ENCODE assay signal across 8 mouse cellular contexts in the genomic region with DNA sequence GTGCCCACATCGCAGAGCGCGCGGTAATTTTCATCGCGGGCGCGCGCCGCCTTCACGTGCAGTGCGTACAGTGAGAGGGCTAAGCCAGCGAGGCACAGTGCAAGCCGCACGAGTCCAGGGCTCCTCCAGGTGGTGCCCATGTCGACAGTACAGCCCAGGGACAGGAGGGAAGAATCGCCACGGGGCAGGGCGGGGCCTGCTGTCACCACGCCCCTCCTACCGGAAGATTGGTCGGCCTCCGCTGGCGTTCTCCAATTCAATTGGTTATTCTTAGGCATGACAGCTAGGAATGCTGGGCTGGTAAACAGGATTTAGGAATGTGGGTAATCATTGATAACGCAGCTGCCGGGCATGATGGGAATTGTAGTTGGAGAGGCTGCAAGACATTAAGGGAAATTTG. TPM values are rescaled to one million over a fixed set of nuclear protein-coding genes. Genes with fewer than 3 reads are reported as not detected.
DNase-seq lines count a peak whose midpoint lies in the region; ATAC-seq and TF ChIP-seq lines count a peak whose summit lies in the region.

TSS of gene Gm21974 (minus strand) at position 13 of the 400 bp plus-strand sequence.
TSS of gene Vkorc1 (minus strand) at position 176 of the 400 bp plus-strand sequence.

- WGBS in forebrain, embryonic 11.5 days: under 1% methylated on average over 26 of the region's 26 CpGs
- under 1% methylated on average over 26 of the region's 26 CpGs for WGBS in heart, embryonic 16.5 days
- 0% methylated on average over 26 of the region's 26 CpGs for WGBS in liver, embryonic 13.5 days (ENCODE audit: insufficient replicate concordance)
- under 1% methylated on average over 26 of the region's 26 CpGs for WGBS in stomach, embryonic 14.5 days

- DNase-seq in c-Kit-positive CD71-positive TER-119-negative erythroid progenitor cells, embryonic 14.5 days (ENCODE audit: low read depth): peak; percentile 88
- peak; percentile 94 for DNase-seq in forebrain, embryonic 11.5 days (ENCODE audit: low spot score)
- DNase-seq in kidney, postnatal 25 days: peak; percentile 98 to 99
- peak; percentile 97 for DNase-seq in liver, embryonic 13.5 days
- DNase-seq in natural killer cell, adult 2 months (ENCODE audit: low spot score in 2 of 2): peak; percentile 73 to 84

- H3K4me2 ChIP-seq in forebrain, embryonic 11.5 days (ENCODE audit: low read depth, low read length, severe bottlenecking): peak within 1 kb of the TSS; percentile 83
- H3K4me2 ChIP-seq in heart, embryonic 16.5 days (ENCODE audit: low read depth, low read length): peak within 1 kb of the TSS; percentile 92
- peak within 1 kb of the TSS; percentile 90 for H3K4me2 ChIP-seq in liver, embryonic 13.5 days
- peak within 1 kb of the TSS; percentile 75 for H3K4me2 ChIP-seq in stomach, embryonic 14.5 days (replicated peaks; ENCODE audit: low read depth, low read length)

- no peaks in the 10 kb centered on the region for H3K27me3 ChIP-seq in E14TG2a.4 (ENCODE audit: insufficient read depth, low read length)
- H3K27me3 ChIP-seq in forebrain, embryonic 11.5 days (ENCODE audit: control insufficient read depth, insufficient read depth, low read length): no peaks in the 10 kb centered on the region
- no peaks in the 10 kb centered on the region for H3K27me3 ChIP-seq in heart, embryonic 16.5 days (ENCODE audit: control insufficient read depth, insufficient read depth, low read length)
- H3K27me3 ChIP-seq in liver, embryonic 13.5 days: no peaks in the 10 kb centered on the region
- no peaks in the 10 kb centered on the region for H3K27me3 ChIP-seq in stomach, embryonic 14.5 days (ENCODE audit: control insufficient read depth, insufficient read depth, low read length)

- no peak for TF ChIP-seq CTCF in E14TG2a.4 (conservative IDR thresholded peaks at IDR 0.05; ENCODE audit: low read length)

- peak; percentile 97 for ATAC-seq in forebrain, embryonic 11.5 days (replicated peaks; ENCODE audit: low FRiP score)
- ATAC-seq in heart, embryonic 16.5 days (replicated peaks; ENCODE audit: extremely low read depth, insufficient read depth, low FRiP score): peak; percentile 98
- peak; percentile 96 for ATAC-seq in liver, embryonic 13.5 days (ENCODE audit: low read depth)
- ATAC-seq in stomach, embryonic 14.5 days (ENCODE audit: insufficient number of reproducible peaks, insufficient read depth, low FRiP score, low read depth): peak; percentile 97

- H3K4me1 ChIP-seq in E14TG2a.4 (replicated peaks; ENCODE audit: low read depth, low read length): peaks cover 63% of the 10 kb centered on the region
- H3K4me1 ChIP-seq in forebrain, embryonic 11.5 days (replicated peaks; ENCODE audit: control insufficient read depth, insufficient read depth, low read length): 0 out of 2 replicates have a peak, but pooled peaks cover 6% of the 10 kb centered on the region
- H3K4me1 ChIP-seq in heart, embryonic 16.5 days (ENCODE audit: control insufficient read depth, insufficient read depth, low read length): peaks cover 8% of the 10 kb centered on the region
- peaks cover 60% of the 10 kb centered on the region for H3K4me1 ChIP-seq in liver, embryonic 13.5 days (replicated peaks)
- peaks cover 6% of the 10 kb centered on the region for H3K4me1 ChIP-seq in stomach, embryonic 14.5 days (ENCODE audit: control insufficient read depth, insufficient read depth, low read length)

- H3K36me3 ChIP-seq in E14TG2a.4 (ENCODE audit: insufficient read depth, low read length): peaks cover 41% of the 10 kb centered on the region
- H3K36me3 ChIP-seq in forebrain, embryonic 11.5 days (ENCODE audit: control insufficient read depth, insufficient read depth, low read length): no peaks in the 10 kb centered on the region
- H3K36me3 ChIP-seq in heart, embryonic 16.5 days (ENCODE audit: control insufficient read depth, insufficient read depth): 0 out of 2 replicates have a peak, but pooled peaks cover 5% of the 10 kb centered on the region
- H3K36me3 ChIP-seq in liver, embryonic 13.5 days: peaks cover 25% of the 10 kb centered on the region
- H3K36me3 ChIP-seq in stomach, embryonic 14.5 days (ENCODE audit: control insufficient read depth, insufficient read depth, low read length): peaks cover 17% of the 10 kb centered on the region; the same call in 1 of the 2 replicates

- peak within 1 kb of the TSS; percentile 92 for H3K4me3 ChIP-seq in E14TG2a.4 (replicated peaks; ENCODE audit: low read length)
- H3K4me3 ChIP-seq in forebrain, embryonic 11.5 days (ENCODE audit: low read depth, low read length): peak within 1 kb of the TSS; percentile 48
- peak within 1 kb of the TSS; percentile 77 for H3K4me3 ChIP-seq in heart, embryonic 16.5 days (ENCODE audit: low read length)
- H3K4me3 ChIP-seq in liver, embryonic 13.5 days (replicated peaks): peak within 1 kb of the TSS; percentile 70
- peak within 1 kb of the TSS; percentile 67 for H3K4me3 ChIP-seq in stomach, embryonic 14.5 days (ENCODE audit: low read depth, low read length)

- H3K27ac ChIP-seq in forebrain, embryonic 11.5 days (ENCODE audit: low read depth, low read length): peak within 1 kb of the TSS; percentile 41; the same call in 1 of the 2 replicates
- H3K27ac ChIP-seq in heart, embryonic 16.5 days (ENCODE audit: low read length): peak within 1 kb of the TSS; percentile 81
- peak within 1 kb of the TSS; percentile 86 for H3K27ac ChIP-seq in liver, embryonic 13.5 days
- H3K27ac ChIP-seq in stomach, embryonic 14.5 days (ENCODE audit: low read length): peak within 1 kb of the TSS; percentile 77; the same call in 1 of the 2 replicates

- H3K9ac ChIP-seq in forebrain, embryonic 11.5 days (ENCODE audit: low read length): peak within 1 kb of the TSS; percentile 63
- H3K9ac ChIP-seq in heart, embryonic 16.5 days (ENCODE audit: low read length): peak within 1 kb of the TSS; percentile 81
- H3K9ac ChIP-seq in liver, embryonic 13.5 days: peak within 1 kb of the TSS; percentile 79
- peak within 1 kb of the TSS; percentile 46 for H3K9ac ChIP-seq in stomach, embryonic 14.5 days (replicated peaks; ENCODE audit: low read depth, low read length)

- H3K9me3 ChIP-seq in E14TG2a.4 (ENCODE audit: low read length): no peaks in the 10 kb centered on the region
- no peaks in the 10 kb centered on the region for H3K9me3 ChIP-seq in forebrain, embryonic 11.5 days (ENCODE audit: control insufficient read depth, low read length)
- H3K9me3 ChIP-seq in heart, embryonic 16.5 days (replicated peaks; ENCODE audit: control insufficient read depth, low read length): no peaks in the 10 kb centered on the region
- no peaks in the 10 kb centered on the region for H3K9me3 ChIP-seq in liver, embryonic 13.5 days (replicated peaks)
- no peaks in the 10 kb centered on the region for H3K9me3 ChIP-seq in stomach, embryonic 14.5 days (ENCODE audit: control insufficient read depth, low read depth, low read length)

RNA-seq across cellular contexts. Expression of gene Gm21974, which starts in this region (rescaled TPM):
- not detected in 2 replicates for polyA plus RNA-seq in forebrain, embryonic 11.5 days (2014; fragmentation: Nextera tagmentation; extraction: Ambion mirVana)
- not detected in 2 replicates for polyA plus RNA-seq in heart, embryonic 16.5 days (2015; fragmentation: Nextera tagmentation; extraction: Ambion mirVana)
- polyA plus RNA-seq in liver, embryonic 13.5 days (2015; fragmentation: Nextera tagmentation; extraction: Ambion mirVana): not detected in 2 replicates
- polyA plus RNA-seq in stomach, embryonic 14.5 days (2014; fragmentation: Nextera tagmentation; extraction: Ambion mirVana): not detected in 2 replicates

RNA-seq across cellular contexts. Expression of gene Vkorc1, which starts in this region (rescaled TPM):
- 47.8 and 48.9 TPM in 2 replicates for polyA plus RNA-seq in forebrain, embryonic 11.5 days (2014; fragmentation: Nextera tagmentation; extraction: Ambion mirVana)
- polyA plus RNA-seq in heart, embryonic 16.5 days (2015; fragmentation: Nextera tagmentation; extraction: Ambion mirVana): 99.9 and 113 TPM in 2 replicates
- 86.9 and 89.1 TPM in 2 replicates for polyA plus RNA-seq in liver, embryonic 13.5 days (2015; fragmentation: Nextera tagmentation; extraction: Ambion mirVana)
- 158 and 184 TPM in 2 replicates for polyA plus RNA-seq in stomach, embryonic 14.5 days (2014; fragmentation: Nextera tagmentation; extraction: Ambion mirVana)

Comparison
In these comparisons a context has a peak if more than half of its experiments do, and no peak if none do; other contexts are left out.
1. Peak in every context shown above with its lines: DNase-seq, ATAC-seq, H3K4me3 ChIP-seq and H3K27ac ChIP-seq.